Mouse (Mus musculus) gonadal fat pad, adult 2 months (tissue): ENCODE results near the gene Efnb1. TPM values are rescaled to one million over a fixed set of nuclear protein-coding genes. Genes with fewer than 3 reads are reported as not detected.
"Not testable (repeated sequence)": the region's sequence is repeated elsewhere in the genome, so short reads cannot be mapped to it uniquely, and the experiment has no call there.

ENCODE experiments used
- DNase-seq: peaks from one replicate; pipeline ENCODE4 v3.0.0-alpha.2; 2012; ENCODE audit warnings: low read depth
- polyA plus RNA-seq: library from polyadenylated mRNA; depleted of rRNA; stranded (reverse); fragments of >200 nt; gene quantifications from 2 replicates; pipeline ENCODE4 v1.2.3, GENCODE M21; 2012; rRNA removed

Efnb1 gene
- 28.7 and 34.8 TPM in 2 replicates for polyA plus RNA-seq

- DNase-seq = no peak
These were observed at the start of gene Efnb1 for GRCm38 (mm10) chrX:99135523-99136258. Gene Efnb1, plus strand, starts transcription at chrX:99136130.

GRCm38 (mm10) chrX:99092704-99093103 lies 43.2 kb upstream of the Efnb1 start:
- DNase-seq = no peak

GRCm38 (mm10) chrX:99111088-99111724 lies 24.7 kb upstream of the Efnb1 start:
- not testable (repeated sequence) for DNase-seq

GRCm38 (mm10) chrX:99119510-99119909 lies 16.4 kb upstream of the Efnb1 start:
- DNase-seq = no peak

GRCm38 (mm10) chrX:99130059-99130458 lies 5.9 kb upstream of the Efnb1 start:
- DNase-seq = no peak

GRCm38 (mm10) chrX:99132573-99132972 lies 3.4 kb upstream of the Efnb1 start:
- no peak for DNase-seq

GRCm38 (mm10) chrX:99134891-99135290 lies 1.0 kb upstream of the Efnb1 start:
- no peak for DNase-seq

GRCm38 (mm10) chrX:99136431-99136966 lies 569 bp downstream of the Efnb1 start:
- no peak for DNase-seq

GRCm38 (mm10) chrX:99137143-99137870 lies 1.4 kb downstream of the Efnb1 start:
- no peak for DNase-seq

- no peak for DNase-seq
These were observed 2.2 kb downstream of the Efnb1 start for GRCm38 (mm10) chrX:99137928-99138740.

- DNase-seq = no peak
These were observed 5.1 kb downstream of the Efnb1 start for GRCm38 (mm10) chrX:99141079-99141478.

- DNase-seq = no peak
These were observed 6.0 kb downstream of the Efnb1 start for GRCm38 (mm10) chrX:99141900-99142299.

GRCm38 (mm10) chrX:99145561-99145960 lies 9.6 kb downstream of the Efnb1 start:
- no peak for DNase-seq

- no peak for DNase-seq
These were observed 12.4 kb downstream of the Efnb1 start for GRCm38 (mm10) chrX:99148061-99148905.

- DNase-seq = no peak
These were observed 13.1 kb downstream of the Efnb1 start for GRCm38 (mm10) chrX:99149047-99149446.

GRCm38 (mm10) chrX:99149900-99150299 lies 14.0 kb downstream of the Efnb1 start:
- DNase-seq = no peak

- no peak for DNase-seq
These were observed 14.8 kb downstream of the Efnb1 start for GRCm38 (mm10) chrX:99150712-99151111.

- DNase-seq = no peak
These were observed 15.5 kb downstream of the Efnb1 start for GRCm38 (mm10) chrX:99151434-99151833.

GRCm38 (mm10) chrX:99152141-99152540 lies 16.2 kb downstream of the Efnb1 start:
- no peak for DNase-seq

GRCm38 (mm10) chrX:99152566-99153265 lies 16.8 kb downstream of the Efnb1 start:
- no peak for DNase-seq
